Mouse (Mus musculus) brain, embryonic 14.5 days (tissue): Measurements from ENCODE around the gene Gm11639. TPM values are rescaled to one million over a fixed set of nuclear protein-coding genes. Genes with fewer than 3 reads are reported as not detected.

Experiments used
- DNase-seq: peaks from one replicate; pipeline ENCODE4 v3.0.0-alpha.2; 2011; ENCODE audit warnings: low read depth
- CTCF ChIP-seq: fragments of 200-500 bp; IDR thresholded peaks from 2 replicates; pipeline ENCODE4 v1.5.1; 2012; ENCODE audit warnings: inconsistent platforms, mild to moderate bottlenecking, moderate library complexity, borderline replicate concordance; ENCODE audit not compliant: insufficient read depth, insufficient read length; ENCODE audit errors: extremely low read depth
- POLR2A ChIP-seq: fragments of 200-500 bp; IDR thresholded peaks from 2 replicates; pipeline ENCODE4 v1.6.1; 2012; ENCODE audit warnings: mild to moderate bottlenecking, inconsistent platforms, borderline replicate concordance; ENCODE audit not compliant: poor library complexity, insufficient read depth, insufficient read length, severe bottlenecking; ENCODE audit errors: extremely low read depth
- polyA plus RNA-seq: library from polyadenylated mRNA; depleted of rRNA; stranded (reverse); fragments of >200 nt; gene quantifications from 2 replicates; pipeline ENCODE4 v1.2.3, GENCODE M21; 2012

Gm11639 gene
- polyA plus RNA-seq, 1 experiment, result 0.10 TPM

DNA sequence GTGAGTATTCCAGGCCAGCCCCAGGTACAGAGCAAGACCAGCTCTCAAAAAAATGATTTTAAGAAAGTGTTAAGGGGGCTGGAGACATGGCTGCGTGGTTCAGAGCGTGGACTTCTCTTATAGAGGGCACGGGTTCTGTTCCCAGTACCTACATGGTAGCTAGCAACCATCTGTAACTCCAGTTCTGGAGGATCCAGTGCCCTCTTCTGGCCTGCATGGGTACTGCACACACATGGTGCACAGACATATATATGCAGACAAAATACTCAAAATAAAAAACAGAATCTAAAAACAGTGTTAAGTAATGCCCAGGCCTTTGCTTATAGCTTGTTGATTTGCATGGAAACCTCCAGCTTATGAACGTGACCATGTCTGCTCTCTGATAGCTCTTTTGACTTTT is 24.9 kb upstream of the Gm11639 start:
- DNase-seq, result no peak
- TF ChIP-seq POLR2A (no peak), CTCF (0 out of 2 replicates have a peak, but pooled peaks have one; percentile 1)

- DNase-seq, result no peak
- TF ChIP-seq CTCF (no peak), POLR2A (no peak)
These were observed 24.4 kb upstream of the Gm11639 start for GRCm38 (mm10) chr11:104661106-104661505.

DNA sequence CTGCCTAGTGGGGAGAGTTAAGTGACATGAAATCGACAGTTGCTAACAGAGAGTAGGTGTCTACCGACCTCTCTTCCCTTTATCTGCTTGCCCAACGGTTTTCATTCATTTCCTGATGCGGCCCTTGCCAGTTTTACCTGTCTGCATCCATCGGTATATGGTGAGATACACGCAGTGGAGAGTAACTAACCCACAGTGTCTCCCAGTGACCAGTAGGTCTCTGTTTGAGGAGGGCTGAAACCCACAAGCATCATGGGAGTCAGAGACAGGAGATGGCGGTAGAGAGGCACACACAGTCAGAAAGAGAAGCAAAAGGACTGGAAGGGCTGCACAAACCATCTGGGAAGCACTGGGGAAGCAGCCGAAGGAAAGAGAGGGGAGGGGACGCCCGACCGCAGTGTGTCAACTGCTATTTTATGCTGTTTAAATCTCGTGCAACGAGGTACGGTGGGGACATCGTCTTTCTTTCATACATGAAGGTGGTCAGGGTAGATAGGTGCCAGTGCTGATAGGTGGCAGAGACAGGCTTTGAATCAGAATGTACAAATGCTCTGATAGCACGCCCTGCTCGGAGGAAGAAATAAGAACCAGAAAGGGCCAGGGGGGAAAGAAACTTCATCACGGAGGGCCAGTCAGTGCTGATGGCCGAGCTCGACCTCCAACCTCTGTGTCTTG is 23.8 kb upstream of the Gm11639 start:
- no peak for DNase-seq

DNA sequence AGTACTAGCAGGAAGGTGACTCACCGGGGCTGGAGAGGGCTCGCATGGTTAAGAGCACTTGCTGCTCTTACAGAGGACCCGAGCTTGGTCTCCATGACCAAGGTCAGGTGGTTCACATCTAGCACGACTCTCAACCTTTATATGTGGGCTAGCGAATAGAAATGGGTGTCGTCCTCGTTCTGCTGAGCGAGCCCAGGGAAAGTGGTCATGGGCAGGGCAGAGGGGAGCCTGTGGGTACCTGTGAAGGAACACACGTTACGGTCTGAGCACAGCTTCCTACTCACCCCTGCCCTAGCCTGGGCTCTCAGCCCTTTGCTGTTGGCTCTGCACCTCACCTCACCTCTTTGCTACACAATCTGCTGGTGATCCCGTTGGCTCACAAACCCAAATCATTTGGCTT is 22.9 kb upstream of the Gm11639 start:
- DNase-seq, result no peak
- TF ChIP-seq CTCF, result no peak
- TF ChIP-seq POLR2A, result no peak

More for the DNA sequence above, 23.8 kb upstream of the Gm11639 start:
- TF ChIP-seq CTCF (no peak; the same call in 1 of the 2 replicates), POLR2A (no peak)

- no peak for DNase-seq
These were observed 22.1 kb upstream of the Gm11639 start for GRCm38 (mm10) chr11:104663241-104663877.

GRCm38 (mm10) chr11:104663878-104664261 is 21.6 kb upstream of the Gm11639 start:
- TF ChIP-seq CTCF (no peak), POLR2A (no peak)

More at GRCm38 (mm10) chr11:104663241-104663877, 22.1 kb upstream of the Gm11639 start:
- no peak for TF ChIP-seq POLR2A
- TF ChIP-seq CTCF, result no peak

DNA sequence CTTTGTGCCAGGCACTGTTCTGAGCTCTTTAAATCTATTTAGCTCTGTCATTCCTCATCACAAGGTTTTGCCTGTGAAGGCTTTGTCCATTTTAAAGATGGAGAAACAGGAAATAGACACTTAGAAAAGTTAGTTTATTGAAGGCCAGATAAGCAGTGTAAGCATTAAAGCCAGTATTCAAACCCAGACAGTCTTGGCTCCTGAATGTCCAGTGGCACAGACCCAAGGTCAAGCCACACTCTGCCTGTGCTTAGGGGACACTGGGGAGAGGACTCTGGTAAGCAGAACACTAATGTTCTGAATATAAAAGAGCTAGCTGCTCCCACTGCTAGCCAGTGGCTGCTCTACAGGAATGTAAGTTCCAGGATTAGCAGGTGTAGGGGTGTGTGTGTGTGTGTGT is 21.1 kb upstream of the Gm11639 start:
- no peak for DNase-seq
- TF ChIP-seq POLR2A, result no peak
- TF ChIP-seq CTCF, result no peak

More at GRCm38 (mm10) chr11:104663878-104664261, 21.6 kb upstream of the Gm11639 start:
- DNase-seq, result no peak

- TF ChIP-seq CTCF, result no peak
- TF ChIP-seq POLR2A, result no peak
- DNase-seq, result no peak
These were observed 18.1 kb upstream of the Gm11639 start for GRCm38 (mm10) chr11:104667399-104667798.

- TF ChIP-seq POLR2A (no peak), CTCF (no peak)
- DNase-seq, result no peak
These were observed 12.1 kb upstream of the Gm11639 start for GRCm38 (mm10) chr11:104673412-104673811.

DNA sequence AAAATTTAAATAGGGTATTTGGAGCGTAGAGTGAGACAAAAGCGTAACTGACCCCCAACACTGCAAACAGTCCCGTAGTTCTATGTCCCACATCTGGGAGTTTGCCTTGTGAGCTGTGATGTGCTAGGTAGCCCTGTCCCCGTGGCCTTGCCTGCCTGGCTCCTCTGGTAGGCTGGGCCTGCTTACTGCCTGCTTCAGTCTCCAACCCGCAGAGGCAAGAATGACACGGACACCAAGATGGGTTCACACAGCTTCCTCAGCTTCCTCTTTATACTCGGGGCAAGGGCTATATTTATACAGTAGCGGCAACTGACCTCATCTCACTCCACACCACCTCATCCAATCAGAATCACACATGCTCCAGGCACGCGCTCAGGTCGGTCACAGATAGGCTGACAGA is 10.7 kb upstream of the Gm11639 start:
- no peak for DNase-seq

DNA sequence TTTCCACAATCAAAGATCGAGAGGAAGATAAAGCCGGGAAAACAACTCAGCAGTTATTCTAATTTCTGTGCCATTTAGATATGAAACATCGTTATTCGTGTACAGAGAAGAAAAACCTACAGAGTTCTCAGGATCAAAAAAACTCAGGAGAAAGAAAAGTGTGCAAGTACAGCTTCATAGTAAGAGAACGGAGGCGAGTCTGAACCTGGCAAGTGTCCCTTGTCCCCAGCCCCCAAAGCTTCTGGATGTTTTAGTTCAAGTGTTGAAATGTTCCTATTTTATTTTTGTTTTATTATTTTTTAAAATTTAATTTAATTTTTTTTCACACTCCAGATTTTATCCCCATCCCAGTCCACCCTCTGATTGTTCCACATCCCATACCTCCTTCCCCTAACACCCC is 7.7 kb downstream of the Gm11639 start:
- TF ChIP-seq CTCF (no peak), POLR2A (no peak)
- DNase-seq, result no peak

More for the DNA sequence above, 10.7 kb upstream of the Gm11639 start:
- TF ChIP-seq CTCF, result no peak
- no peak for TF ChIP-seq POLR2A

DNA sequence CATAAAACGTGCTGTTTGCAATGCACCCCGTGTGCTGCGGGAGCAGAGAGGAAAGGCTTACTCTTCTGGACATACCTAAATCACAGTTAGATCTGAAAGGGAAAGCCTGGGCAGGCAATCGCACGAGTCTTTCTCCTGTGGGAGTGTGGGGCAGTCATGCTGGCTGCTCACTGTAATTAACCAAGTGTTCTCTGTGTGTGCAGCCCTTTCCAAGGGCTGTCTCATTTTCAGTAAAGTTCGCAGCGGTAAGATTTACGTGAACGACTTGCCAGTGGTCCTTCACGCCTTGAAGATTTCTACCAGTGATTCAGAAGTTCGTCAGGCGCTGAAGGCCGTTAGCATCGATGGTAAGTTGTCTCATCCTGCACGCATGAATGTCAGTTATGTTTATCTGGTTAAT is 18.6 kb downstream of the Gm11639 start:
- peak; percentile 17 for DNase-seq

DNA sequence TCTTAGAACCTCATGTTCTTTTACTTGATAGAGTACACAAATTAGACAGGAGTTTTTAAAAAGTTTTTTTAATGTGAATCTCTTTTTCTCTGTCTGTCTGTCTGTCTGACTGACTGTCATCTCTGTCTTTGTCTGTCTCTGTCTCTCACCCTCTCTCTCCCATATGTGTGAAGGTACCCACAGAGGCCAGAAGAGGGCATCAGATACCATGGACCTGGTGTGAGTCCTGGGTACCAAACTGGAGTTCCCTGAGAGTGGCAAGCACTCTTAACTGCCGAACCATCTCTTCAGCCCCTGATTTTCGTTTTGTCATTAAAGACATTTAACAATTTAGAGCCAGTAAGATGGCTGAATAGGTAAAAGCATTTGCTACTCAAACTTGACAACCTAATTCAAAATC is 21.6 kb downstream of the Gm11639 start:
- no peak for TF ChIP-seq POLR2A
- TF ChIP-seq CTCF, result no peak
- DNase-seq, result no peak

More for the DNA sequence above, 18.6 kb downstream of the Gm11639 start:
- TF ChIP-seq POLR2A (no peak), CTCF (no peak)
